Mouse (Mus musculus) T-helper 2 cell (primary cell): ENCODE data around the gene Arhgap15.

Experiments
- in situ Hi-C: fragments of 300-600 bp; cut with MboI, MseI; formaldehyde crosslinking; loops from one replicate; pipeline ENCODE4 v1.15.1; 2025; ENCODE audit warnings: high pct_unique_total_duplicates

The Arhgap15 gene

GRCm38 (mm10) chr2:44299909-44300308 is 551.3 kb downstream of the Arhgap15 start:
- in situ Hi-C loops: no loop called here

DNA sequence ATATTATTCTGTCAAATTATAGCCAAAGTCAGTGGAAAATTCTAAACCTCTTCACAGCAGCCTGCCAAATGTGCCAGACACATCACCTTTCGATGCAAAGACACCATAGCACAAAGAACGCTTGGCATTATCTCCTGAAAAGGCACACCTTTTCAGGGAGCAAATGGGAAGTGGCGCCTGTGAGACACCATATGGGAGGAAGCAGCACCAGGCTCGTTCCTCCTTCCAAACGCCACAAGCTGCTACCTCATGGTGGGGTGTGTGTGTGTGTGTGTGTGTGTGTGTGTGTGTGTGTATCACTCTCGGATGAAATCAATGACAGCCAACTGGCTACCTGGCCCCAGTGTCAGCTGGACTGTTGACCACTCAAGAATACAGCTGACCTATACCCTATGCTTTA is 551.8 kb downstream of the Arhgap15 start:
- in situ Hi-C loops: no loop called here

DNA sequence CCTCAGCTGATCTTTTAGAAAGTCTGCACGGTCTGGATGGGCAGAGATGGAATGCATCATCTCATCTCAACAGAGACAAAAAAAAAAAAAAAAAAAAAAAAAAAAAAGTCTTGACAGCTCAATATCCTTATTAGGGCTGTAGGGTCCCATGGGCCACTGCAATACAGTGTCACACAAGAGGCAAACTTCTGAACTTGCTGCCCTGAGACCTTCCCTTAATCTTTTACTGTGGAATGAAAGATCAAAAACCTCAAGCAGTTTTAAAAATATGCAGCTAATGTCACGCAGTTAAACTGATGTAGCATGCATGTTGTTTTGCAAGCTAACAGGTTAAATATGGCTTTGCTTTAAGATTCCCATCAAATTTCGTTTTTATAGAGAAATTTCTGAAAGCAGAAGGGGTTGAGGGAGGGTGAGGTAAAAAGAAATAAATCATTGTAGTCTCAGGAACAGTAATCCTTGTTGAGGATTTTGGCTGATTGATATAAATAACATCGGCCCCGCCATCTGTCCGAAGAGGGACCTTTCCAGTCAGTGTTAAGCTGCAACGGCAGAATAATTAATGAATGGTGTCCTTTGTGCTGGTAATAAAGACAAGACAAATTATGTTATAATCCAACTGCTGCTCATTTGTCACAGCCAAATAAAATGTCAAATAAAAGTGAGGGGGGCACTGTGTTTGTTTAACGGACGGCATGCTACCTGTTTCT is 555.8 kb downstream of the Arhgap15 start:
- in situ Hi-C loops: no loop called here

DNA sequence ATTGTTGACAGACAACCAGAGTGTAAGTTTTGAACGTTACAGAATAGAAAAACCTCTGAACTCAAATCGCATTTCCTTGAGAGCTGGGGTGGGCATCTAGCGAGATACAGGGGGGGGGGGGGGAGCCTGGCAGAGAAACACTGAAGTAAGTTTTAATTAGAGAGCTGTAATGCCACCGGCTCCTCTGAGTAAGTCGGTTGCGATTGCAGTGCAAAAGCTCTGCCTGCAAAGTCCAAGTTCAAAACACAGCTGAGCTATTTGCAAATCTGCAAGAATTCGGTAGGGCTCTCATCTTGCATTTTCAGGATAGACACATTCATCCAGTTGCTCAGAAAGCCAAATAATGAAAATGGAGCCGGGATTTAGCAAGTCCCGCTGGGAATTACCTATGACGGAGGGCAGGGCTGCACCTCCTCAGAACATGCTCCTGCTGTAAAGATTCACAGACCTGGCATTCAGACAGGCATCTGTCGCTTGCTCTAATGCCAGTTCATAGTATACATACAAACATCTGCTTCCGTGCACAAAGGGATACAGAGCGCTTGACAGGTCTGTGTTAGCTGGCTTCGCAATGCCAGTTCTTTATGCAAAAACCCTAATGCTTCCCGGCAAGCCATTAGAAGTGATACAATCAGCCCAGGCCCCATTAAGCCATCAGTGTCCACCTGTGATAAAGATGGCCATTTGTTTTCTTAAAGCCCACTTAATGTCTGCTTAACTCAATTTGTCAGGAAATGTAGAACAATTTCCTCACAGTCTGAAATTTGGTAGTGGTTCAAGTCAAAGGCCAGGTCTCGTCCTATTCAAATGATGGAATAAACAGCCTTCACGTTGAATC is 556.6 kb downstream of the Arhgap15 start:
- in situ Hi-C loops: no loop called here

GRCm38 (mm10) chr2:44306137-44306536 is 557.5 kb downstream of the Arhgap15 start:
- in situ Hi-C loops: no loop called here

DNA sequence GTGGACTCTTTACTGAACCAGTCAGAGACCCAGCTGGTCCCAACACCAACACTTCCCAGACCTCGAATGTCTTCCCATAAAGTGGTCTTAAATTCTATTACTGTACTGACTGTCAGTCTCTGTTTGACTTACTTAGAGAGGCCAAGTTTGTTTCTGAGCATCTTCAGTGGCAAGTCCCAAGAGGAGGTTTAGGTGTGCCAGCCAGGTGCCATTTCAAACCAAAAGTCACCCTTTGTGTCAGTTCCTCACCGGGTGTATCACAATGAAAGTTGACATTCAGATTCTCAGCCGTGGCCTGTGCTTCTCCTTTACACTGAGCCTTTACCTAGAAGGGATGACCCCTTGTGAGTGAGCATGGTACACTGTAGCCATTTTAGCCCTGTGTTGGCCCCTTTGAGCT is 560.5 kb downstream of the Arhgap15 start:
- in situ Hi-C loops: no loop called here

DNA sequence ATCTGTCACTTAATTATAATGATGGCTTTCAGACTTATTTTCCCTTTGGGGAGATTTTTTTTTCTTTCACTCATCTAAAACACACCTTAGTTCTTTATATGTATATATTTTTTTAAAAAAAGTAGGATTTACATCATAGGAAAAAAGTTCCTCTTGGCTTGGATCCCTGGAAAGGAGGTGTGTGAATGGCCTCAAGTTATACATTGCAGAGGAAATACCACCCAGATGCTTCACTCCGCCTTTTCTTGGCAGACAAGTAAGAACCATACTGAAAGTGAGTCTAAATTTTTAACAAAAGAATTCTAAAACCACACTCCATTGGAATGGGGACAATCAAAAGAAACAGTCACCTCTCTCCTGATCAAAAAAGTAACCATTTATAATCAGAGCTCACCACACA is 560.9 kb downstream of the Arhgap15 start:
- in situ Hi-C loops: no loop called here

- in situ Hi-C loops: no loop called here
Observed at GRCm38 (mm10) chr2:44310095-44310748, 561.6 kb downstream of the Arhgap15 start.

DNA sequence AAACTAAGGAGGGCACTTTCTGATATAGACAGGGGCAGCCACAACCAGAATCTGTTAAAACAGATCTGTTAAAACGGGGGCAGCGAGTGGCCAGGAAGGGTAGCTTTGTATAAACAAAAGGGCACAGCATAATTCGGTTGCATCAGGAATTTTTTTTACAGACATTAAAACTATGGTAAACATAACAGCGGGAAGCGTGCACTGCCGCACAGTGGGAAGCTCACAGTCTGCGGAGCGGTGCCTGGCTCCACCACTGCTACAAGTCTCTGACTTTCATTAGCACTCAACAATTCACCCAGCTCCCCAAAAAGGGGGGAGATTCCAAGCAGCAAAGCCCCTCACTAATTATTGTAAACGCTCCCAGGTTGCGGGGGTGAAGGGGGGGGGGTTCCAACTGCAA is 562.6 kb downstream of the Arhgap15 start:
- in situ Hi-C loops: no loop called here

- in situ Hi-C loops: no loop called here
Observed at GRCm38 (mm10) chr2:44313573-44313972, 564.9 kb downstream of the Arhgap15 start.

GRCm38 (mm10) chr2:44318436-44318835 is 569.8 kb downstream of the Arhgap15 start:
- in situ Hi-C loops: no loop called here

- in situ Hi-C loops: no loop called here
Observed at GRCm38 (mm10) chr2:44319479-44319878, 570.9 kb downstream of the Arhgap15 start.

DNA sequence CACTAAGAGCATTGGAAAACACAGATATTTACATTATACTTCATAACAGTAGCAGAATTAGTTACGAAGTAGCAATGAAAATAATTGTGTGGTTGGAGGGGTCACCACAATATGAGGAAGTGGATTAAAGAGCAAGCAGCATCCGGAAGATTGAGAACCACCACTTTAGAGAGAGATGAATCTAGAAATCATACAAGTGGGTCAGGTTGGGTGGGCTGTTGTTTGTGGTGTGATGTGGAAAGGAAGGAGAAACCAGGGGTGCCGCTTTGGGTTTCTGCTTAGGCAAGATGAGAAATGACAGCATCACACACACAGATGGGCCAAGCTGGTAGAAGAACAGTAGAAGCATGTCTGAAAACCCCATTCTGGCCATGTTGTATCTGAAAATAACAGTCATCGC is 575.2 kb downstream of the Arhgap15 start:
- in situ Hi-C loops: no loop called here

- in situ Hi-C loops: loop anchor here (25.0 kb wide), 1 partner anchor 779 kb away; the partner anchor contains the start of gene Zeb2
Observed at GRCm38 (mm10) chr2:44333295-44333694, 584.7 kb downstream of the Arhgap15 start.

DNA sequence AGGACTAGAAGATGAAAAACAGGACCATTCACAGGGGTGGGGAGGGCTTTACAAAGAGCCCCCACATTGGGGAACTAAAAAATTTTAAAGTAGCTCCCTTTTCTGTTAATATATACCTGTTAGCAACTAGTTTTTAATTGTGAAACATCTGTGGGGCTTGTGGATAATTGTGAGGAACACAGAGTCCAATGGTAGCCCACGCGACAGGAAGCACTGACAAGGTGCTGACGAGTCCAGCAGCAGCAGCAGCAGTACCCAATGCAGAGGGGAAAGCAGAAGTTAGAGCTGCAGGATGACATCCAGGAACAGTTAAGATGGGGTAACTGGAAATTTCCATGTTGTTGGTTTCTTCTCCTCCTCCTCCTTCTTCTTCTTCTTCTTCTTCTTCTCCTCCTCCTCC is 585.4 kb downstream of the Arhgap15 start:
- in situ Hi-C loops: loop anchor here (25.0 kb wide), 1 partner anchor 778 kb away; the partner anchor contains the start of gene Zeb2

GRCm38 (mm10) chr2:44334517-44334916 is 585.9 kb downstream of the Arhgap15 start:
- in situ Hi-C loops: loop anchor here (25.0 kb wide), 1 partner anchor 778 kb away; the partner anchor contains the start of gene Zeb2

GRCm38 (mm10) chr2:44336720-44337354 is 588.2 kb downstream of the Arhgap15 start:
- in situ Hi-C loops: loop anchor here (25.0 kb wide), 1 partner anchor 775 kb away; the partner anchor contains the start of gene Zeb2

GRCm38 (mm10) chr2:44338467-44338866 is 589.8 kb downstream of the Arhgap15 start:
- in situ Hi-C loops: loop anchor here (25.0 kb wide), 1 partner anchor 774 kb away; the partner anchor contains the start of gene Zeb2

GRCm38 (mm10) chr2:44341091-44341571 is 592.5 kb downstream of the Arhgap15 start:
- in situ Hi-C loops: loop anchor here (25.0 kb wide), 1 partner anchor 771 kb away; the partner anchor contains the start of gene Zeb2

- in situ Hi-C loops: loop anchor here (25.0 kb wide), 1 partner anchor 767 kb away; the partner anchor contains the start of gene Zeb2
Observed at GRCm38 (mm10) chr2:44344861-44345260, 596.2 kb downstream of the Arhgap15 start.

GRCm38 (mm10) chr2:44345325-44345945 is 596.8 kb downstream of the Arhgap15 start:
- in situ Hi-C loops: loop anchor here (25.0 kb wide), 1 partner anchor 767 kb away; the partner anchor contains the start of gene Zeb2
